Mouse (Mus musculus) MEL (cell line): Measurements from ENCODE around the gene Stag2.

ENCODE experiments used
- CTCF ChIP-seq, 3 experiments: IDR thresholded peaks in 2 of 3; conservative IDR thresholded peaks in 1 of 3; 2 replicates each; pipeline ENCODE4 v1.5.1; 2011 to 2012; ENCODE audit warnings: low read length in 3 of 3, low read depth in 2 of 3, mild to moderate bottlenecking in 2 of 3, improper control_type of control experiment in 1 of 3, inconsistent platforms in 1 of 3, mixed read lengths in 1 of 3, moderate library complexity in 1 of 3; ENCODE audit not compliant: control insufficient read depth in 1 of 3, insufficient read depth in 1 of 3, poor library complexity in 1 of 3, severe bottlenecking in 1 of 3
- MXI1 ChIP-seq: IDR thresholded peaks from 2 replicates; pipeline ENCODE4 v1.6.1; 2011; ENCODE audit warnings: mild to moderate bottlenecking, low read depth, low read length, improper control_type of control experiment

- no peak for TF ChIP-seq MXI1
- TF ChIP-seq CTCF (IDR thresholded peaks at IDR 0.05 in 2 of 3, conservative IDR thresholded peaks at IDR 0.05 in 1 of 3; ENCODE audit: control insufficient read depth in 1 of 3, insufficient read depth in 1 of 3, low read depth in 2 of 3, low read length in 3 of 3, poor library complexity in 1 of 3, severe bottlenecking in 1 of 3), result no peak
These were observed 16.3 kb downstream of the Stag2 start for GRCm38 (mm10) chrX:42165455-42165854.
